Mouse (Mus musculus): ENCODE measurements at regions not wholly inside any gene's neighbourhood (a gene's known extent, or its start where the extent isn't known, plus 50 kb on each side); places are given as distances from the start of the nearest gene placed in this dataset.

GRCm38 (mm10) chr15:67576581-67576980 lies 1075.9 kb upstream of the Lrrc6 start:
- no peak for ATAC-seq
- no peak for TF ChIP-seq CTCF (IDR thresholded peaks at IDR 0.05)
- ChIA-PET CTCF (no interaction called here), POLR2A (no interaction called here)
- peaks cover 41% of the 10 kb centered on the region for H3K27me3 ChIP-seq
- in situ Hi-C loops (cut with MboI; ENCODE audit: low pct_unique_long_range_greater_than_20kb) = no loop called here
- DNase-seq (ENCODE audit: low read depth, low spot score) = no peak

- DNase-seq (ENCODE audit: low read depth, low spot score) (no peak), ATAC-seq (no peak)
- in situ Hi-C loops (cut with MboI; ENCODE audit: low pct_unique_long_range_greater_than_20kb) = no loop called here
- CTCF ChIA-PET = interaction anchor here (1.5 kb wide), 1 partner anchor 14 kb away, joined by 3 read pairs; no protein-coding TSS in a partner anchor
- TF ChIP-seq CTCF (IDR thresholded peaks at IDR 0.05) = no peak
- peaks cover 22% of the 10 kb centered on the region for H3K27me3 ChIP-seq
- POLR2A ChIA-PET = no interaction called here
Observed at GRCm38 (mm10) chr15:67571614-67572013, 1070.9 kb upstream of the Lrrc6 start.

DNA sequence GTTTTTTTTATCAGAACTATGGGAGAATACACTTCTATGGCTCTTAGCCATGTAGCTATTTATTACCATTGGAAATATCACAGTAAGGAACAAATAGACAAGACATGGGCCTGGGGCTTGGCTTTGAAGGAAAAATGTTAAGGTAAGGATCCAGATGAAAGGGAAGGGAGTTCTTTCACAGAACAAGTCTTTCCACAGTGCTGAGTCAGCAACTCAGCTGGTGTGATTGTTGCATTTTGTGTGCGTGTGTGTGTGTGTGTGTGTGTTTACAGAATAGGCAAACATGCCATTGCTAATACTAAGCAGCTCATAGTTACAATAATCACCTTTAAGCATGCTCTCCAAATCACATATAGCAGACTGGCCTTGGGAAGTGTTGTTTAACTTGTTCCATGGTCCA lies 1056.6 kb upstream of the Lrrc6 start:
- TF ChIP-seq CTCF (IDR thresholded peaks at IDR 0.05) = no peak
- in situ Hi-C loops (cut with MboI; ENCODE audit: low pct_unique_long_range_greater_than_20kb) = no loop called here
- CTCF ChIA-PET = no interaction called here
- POLR2A ChIA-PET = no interaction called here
- H3K27me3 ChIP-seq = peaks cover 26% of the 10 kb centered on the region
- ATAC-seq (no peak), DNase-seq (ENCODE audit: low read depth, low spot score) (no peak)

DNA sequence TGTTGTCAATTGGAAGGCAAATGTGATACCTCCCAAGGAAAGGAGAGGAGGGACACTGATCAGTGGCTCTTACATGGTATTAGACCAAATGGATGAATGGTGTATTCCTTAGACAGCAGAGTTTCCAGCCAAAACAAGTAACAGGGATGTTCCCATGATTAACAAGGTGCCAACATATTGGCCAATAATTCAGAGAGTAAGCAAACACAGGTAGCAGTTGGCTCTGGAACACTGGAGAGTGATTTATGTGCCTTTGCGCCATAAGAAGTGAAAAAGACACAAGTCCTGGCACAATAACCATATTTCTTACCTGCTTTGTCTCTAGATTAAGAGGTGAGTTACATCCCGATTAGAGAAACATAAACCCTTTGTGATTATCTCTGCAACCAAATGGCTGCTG lies 1051.2 kb upstream of the Lrrc6 start:
- no peak for TF ChIP-seq CTCF (IDR thresholded peaks at IDR 0.05)
- peaks cover 21% of the 10 kb centered on the region for H3K27me3 ChIP-seq
- no peak for ATAC-seq
- no peak for DNase-seq (ENCODE audit: low read depth, low spot score)
- POLR2A ChIA-PET = no interaction called here
- CTCF ChIA-PET = no interaction called here
- in situ Hi-C loops (cut with MboI; ENCODE audit: low pct_unique_long_range_greater_than_20kb) = no loop called here

DNA sequence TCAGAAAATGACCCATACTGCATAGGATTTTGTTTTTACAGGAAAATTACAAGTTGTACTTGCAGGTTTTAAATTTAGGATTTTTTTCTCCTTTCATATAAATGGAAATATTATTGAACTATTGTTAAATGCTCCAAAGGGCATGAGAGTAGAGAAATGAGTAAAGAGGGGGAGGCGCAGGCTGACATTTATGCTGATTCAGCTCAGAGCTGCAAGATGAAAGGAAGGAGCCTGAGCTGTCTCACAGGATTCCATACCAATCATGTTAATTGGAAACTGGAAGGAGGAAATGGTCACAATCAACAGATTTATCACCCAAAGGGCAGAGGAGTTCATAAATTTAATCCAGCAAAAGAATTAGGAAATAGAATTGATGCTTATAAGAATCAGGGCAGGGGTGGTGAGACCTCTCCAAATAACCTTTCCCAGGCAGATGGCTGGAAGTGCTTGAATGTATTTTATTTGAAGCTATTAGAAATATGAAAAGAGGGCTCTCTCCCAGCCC lies 1046.2 kb upstream of the Lrrc6 start:
- peaks cover 30% of the 10 kb centered on the region for H3K27me3 ChIP-seq
- no peak for TF ChIP-seq CTCF (IDR thresholded peaks at IDR 0.05)
- ATAC-seq (no peak), DNase-seq (ENCODE audit: low read depth, low spot score) (no peak)
- ChIA-PET CTCF (no interaction called here), POLR2A (no interaction called here)
- in situ Hi-C loops (cut with MboI; ENCODE audit: low pct_unique_long_range_greater_than_20kb) = no loop called here

GRCm38 (mm10) chr15:67545745-67546144 lies 1045.0 kb upstream of the Lrrc6 start:
- ATAC-seq = no peak
- in situ Hi-C loops (cut with MboI; ENCODE audit: low pct_unique_long_range_greater_than_20kb) = no loop called here
- ChIA-PET CTCF (no interaction called here), POLR2A (interaction anchor here (1.2 kb wide), 1 partner anchor 9 kb away, joined by 4 read pairs; no protein-coding TSS in a partner anchor)
- no peak for TF ChIP-seq CTCF (IDR thresholded peaks at IDR 0.05)
- H3K27me3 ChIP-seq = peaks cover 27% of the 10 kb centered on the region
- DNase-seq (ENCODE audit: low read depth, low spot score) = no peak

GRCm38 (mm10) chr15:67513722-67514121 lies 1013.0 kb upstream of the Lrrc6 start:
- POLR2A ChIA-PET = no interaction called here
- DNase-seq (ENCODE audit: low read depth, low spot score) (no peak), ATAC-seq (no peak)
- CTCF ChIA-PET = no interaction called here
- peaks cover 45% of the 10 kb centered on the region for H3K27me3 ChIP-seq
- TF ChIP-seq CTCF (IDR thresholded peaks at IDR 0.05) = no peak
- in situ Hi-C loops (cut with MboI; ENCODE audit: low pct_unique_long_range_greater_than_20kb) = no loop called here

- in situ Hi-C loops (cut with MboI; ENCODE audit: low pct_unique_long_range_greater_than_20kb) = no loop called here
- POLR2A ChIA-PET = no interaction called here
Observed at GRCm38 (mm10) chr15:67495001-67495658, 994.4 kb upstream of the Lrrc6 start.

GRCm38 (mm10) chr15:67481733-67482132 lies 981.0 kb upstream of the Lrrc6 start:
- ATAC-seq (no peak), DNase-seq (ENCODE audit: low read depth, low spot score) (no peak)
- TF ChIP-seq CTCF (IDR thresholded peaks at IDR 0.05) = no peak
- POLR2A ChIA-PET = no interaction called here
- in situ Hi-C loops (cut with MboI; ENCODE audit: low pct_unique_long_range_greater_than_20kb) = no loop called here
- CTCF ChIA-PET = no interaction called here
- H3K27me3 ChIP-seq = peaks cover 36% of the 10 kb centered on the region

More at GRCm38 (mm10) chr15:67495001-67495658, 994.4 kb upstream of the Lrrc6 start:
- peaks cover 22% of the 10 kb centered on the region for H3K27me3 ChIP-seq
- CTCF ChIA-PET = no interaction called here
- TF ChIP-seq CTCF (IDR thresholded peaks at IDR 0.05) = no peak
- no peak for DNase-seq (ENCODE audit: low read depth, low spot score)
- ATAC-seq = no peak

DNA sequence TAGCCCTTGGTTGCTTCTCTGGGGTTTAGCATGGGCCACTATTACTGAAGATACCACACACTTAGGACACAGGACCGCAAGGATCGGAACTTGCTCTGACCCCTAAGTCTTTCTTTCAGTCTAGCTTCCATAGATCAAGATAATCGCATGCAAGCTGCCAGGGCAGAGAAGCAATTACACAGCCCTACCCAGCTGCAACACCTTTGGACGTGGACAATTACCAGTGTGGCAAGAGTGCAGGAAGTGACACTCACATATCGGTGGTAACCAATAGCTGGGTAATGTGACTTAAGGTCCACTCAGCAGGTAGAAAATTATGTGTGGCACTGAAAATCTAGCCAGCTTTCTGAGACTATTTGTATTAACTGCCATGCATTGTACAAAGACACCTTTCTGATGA lies 973.6 kb upstream of the Lrrc6 start:
- no peak for DNase-seq (ENCODE audit: low read depth, low spot score)
- POLR2A ChIA-PET = no interaction called here
- no peak for TF ChIP-seq CTCF (IDR thresholded peaks at IDR 0.05)

DNA sequence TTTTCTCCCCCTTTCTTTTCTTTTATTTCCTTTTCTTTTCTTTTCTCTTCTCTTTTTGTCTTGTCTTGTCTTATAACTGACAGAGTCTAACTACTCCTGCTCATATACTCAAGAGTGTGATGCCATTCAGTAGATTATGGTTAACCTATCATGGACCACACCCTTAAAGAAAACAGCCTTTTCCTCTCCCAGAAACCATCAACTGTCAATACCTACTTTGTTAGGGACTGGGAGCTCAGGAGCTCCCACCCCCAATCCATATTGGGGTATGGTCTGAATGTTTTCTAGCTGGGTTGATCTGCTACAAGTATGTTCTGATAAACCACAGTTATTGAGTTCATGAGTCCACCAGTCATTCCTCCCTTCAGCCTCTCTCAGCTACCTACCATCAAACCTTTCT lies 972.3 kb upstream of the Lrrc6 start:
- ATAC-seq (no peak), DNase-seq (ENCODE audit: low read depth, low spot score) (no peak)
- no peak for TF ChIP-seq CTCF (IDR thresholded peaks at IDR 0.05)
- H3K27me3 ChIP-seq = peaks cover 21% of the 10 kb centered on the region
- ChIA-PET CTCF (no interaction called here), POLR2A (no interaction called here)
- in situ Hi-C loops (cut with MboI; ENCODE audit: low pct_unique_long_range_greater_than_20kb) = no loop called here

More for the DNA sequence above, 973.6 kb upstream of the Lrrc6 start:
- ATAC-seq = no peak
- CTCF ChIA-PET = no interaction called here
- peaks cover 21% of the 10 kb centered on the region for H3K27me3 ChIP-seq
- in situ Hi-C loops (cut with MboI; ENCODE audit: low pct_unique_long_range_greater_than_20kb) = no loop called here

DNA sequence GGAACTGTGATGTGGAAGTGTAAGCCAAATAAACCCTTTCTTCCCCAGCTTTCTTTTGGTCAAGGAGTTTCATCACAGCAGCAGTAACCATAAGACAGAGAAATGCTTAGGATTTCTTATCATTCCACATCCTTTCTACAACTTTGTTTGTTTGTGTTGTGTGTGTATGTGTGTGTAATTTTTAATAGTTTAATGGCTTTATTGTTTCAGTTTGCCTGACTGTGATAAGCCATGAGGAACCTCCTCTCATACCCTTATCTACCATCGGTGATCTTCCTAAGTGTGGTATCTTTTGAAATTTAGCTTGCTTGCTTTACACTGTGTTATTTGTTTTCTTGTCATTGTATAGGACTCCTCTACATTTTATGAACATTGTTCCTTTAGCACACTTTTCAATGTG lies 970.6 kb upstream of the Lrrc6 start:
- DNase-seq (ENCODE audit: low read depth, low spot score) (no peak), ATAC-seq (no peak)
- H3K27me3 ChIP-seq = peaks cover 14% of the 10 kb centered on the region
- in situ Hi-C loops (cut with MboI; ENCODE audit: low pct_unique_long_range_greater_than_20kb) = no loop called here
- ChIA-PET CTCF (no interaction called here), POLR2A (no interaction called here)
- no peak for TF ChIP-seq CTCF (IDR thresholded peaks at IDR 0.05)

All from Patski (cell line).